In genomic region chr11:96910003-96910402, GRCm38 (mm10) we compare ENCODE assay signal across 8 mouse cellular contexts. TPM values are rescaled to one million over a fixed set of nuclear protein-coding genes. Genes with fewer than 3 reads are reported as not detected.
DNase-seq lines count a peak whose midpoint lies in the region; ATAC-seq and TF ChIP-seq lines count a peak whose summit lies in the region.

No protein-coding gene starts in this region.

- H3K27me3 ChIP-seq in intestine, postnatal 0 days (replicated peaks; ENCODE audit: control insufficient read depth, insufficient read depth, low read length) = no peaks in the 10 kb centered on the region
- no peaks in the 10 kb centered on the region for H3K27me3 ChIP-seq in midbrain, embryonic 14.5 days (ENCODE audit: control insufficient read depth, insufficient read depth, low read length)
- H3K27me3 ChIP-seq in spleen, adult 2 months (ENCODE audit: control insufficient read depth, insufficient read depth, low read length) = no peaks in the 10 kb centered on the region

- WGBS in intestine, postnatal 0 days = 40% methylated on average over 7 of the region's 7 CpGs
- 21% methylated on average over 7 of the region's 7 CpGs for WGBS in midbrain, embryonic 14.5 days
- WGBS in spleen, adult 2 months = 33% methylated on average over 7 of the region's 7 CpGs

- ATAC-seq in intestine, postnatal 0 days = peak; percentile 29; the same call in 1 of the 2 replicates
- ATAC-seq in midbrain, embryonic 14.5 days (ENCODE audit: low FRiP score, low TSS enrichment) = peak; percentile 71

- peaks cover 44% of the 10 kb centered on the region for H3K36me3 ChIP-seq in intestine, postnatal 0 days (ENCODE audit: control insufficient read depth, insufficient read depth)
- peaks cover 43% of the 10 kb centered on the region for H3K36me3 ChIP-seq in midbrain, embryonic 14.5 days (ENCODE audit: control insufficient read depth, insufficient read depth, low read length)
- peaks cover 24% of the 10 kb centered on the region for H3K36me3 ChIP-seq in spleen, adult 2 months (ENCODE audit: control insufficient read depth, insufficient read depth, low read length)

- no peaks in the 10 kb centered on the region for H3K4me1 ChIP-seq in intestine, postnatal 0 days (replicated peaks; ENCODE audit: control insufficient read depth, insufficient read depth, low read length)
- peaks cover 31% of the 10 kb centered on the region for H3K4me1 ChIP-seq in midbrain, embryonic 14.5 days (ENCODE audit: control insufficient read depth, insufficient read depth, low read length)
- H3K4me1 ChIP-seq in spleen, adult 2 months (ENCODE audit: control insufficient read depth, insufficient read depth, insufficient read length) = no peaks in the 10 kb centered on the region

- intact Hi-C loops in left cerebral cortex, postnatal 4 days (cut with DNase I) = no loop called here

- peak; percentile 38 to 50 for DNase-seq in urinary bladder, adult 18-20 months (ENCODE audit: low spot score in 2 of 2)
- DNase-seq in urinary bladder, adult 2 months (ENCODE audit: low spot score) = no peak
- peak; percentile 92 for DNase-seq in embryo, embryonic 11 days
- peak; percentile 70 for DNase-seq in gastrocnemius, postnatal 25 days
- peak; percentile 86 for DNase-seq in left cerebral cortex, postnatal 4 days
- DNase-seq in midbrain, embryonic 14.5 days = peak; percentile 93
- DNase-seq in spleen, adult 2 months (ENCODE audit: low read depth in 1 of 2, low spot score in 2 of 2) = peak; percentile 47 to 53

- H3K27ac ChIP-seq in intestine, postnatal 0 days (ENCODE audit: low read depth, low read length) = no peak overlapping the region
- H3K27ac ChIP-seq in midbrain, embryonic 14.5 days (replicated peaks; ENCODE audit: low read depth, low read length) = no peak overlapping the region
- no peak overlapping the region for H3K27ac ChIP-seq in spleen, adult 2 months (ENCODE audit: insufficient read depth, low read length)

- H3K9me3 ChIP-seq in intestine, postnatal 0 days (ENCODE audit: control insufficient read depth) = no peaks in the 10 kb centered on the region
- H3K9me3 ChIP-seq in midbrain, embryonic 14.5 days (ENCODE audit: control insufficient read depth, low read length) = no peaks in the 10 kb centered on the region

- no peak overlapping the region for H3K9ac ChIP-seq in intestine, postnatal 0 days (ENCODE audit: low read depth, low read length)
- no peak overlapping the region for H3K9ac ChIP-seq in midbrain, embryonic 14.5 days (replicated peaks; ENCODE audit: low read length)

- H3K4me2 ChIP-seq in intestine, postnatal 0 days (replicated peaks; ENCODE audit: low read depth) = no peak overlapping the region; the same call in 1 of the 2 replicates
- no peak overlapping the region for H3K4me2 ChIP-seq in midbrain, embryonic 14.5 days (ENCODE audit: low read length)

- no peak overlapping the region for H3K4me3 ChIP-seq in intestine, postnatal 0 days (ENCODE audit: low read depth, low read length)
- no peak overlapping the region for H3K4me3 ChIP-seq in midbrain, embryonic 14.5 days (replicated peaks; ENCODE audit: low read depth, low read length)
- H3K4me3 ChIP-seq in spleen, adult 2 months (ENCODE audit: extremely low read depth, insufficient read depth, insufficient read length) = no peak overlapping the region

- TF ChIP-seq POLR2A in spleen, adult 2 months (IDR thresholded peaks at IDR 0.05; ENCODE audit: low read depth, low read length) = no peak

- TF ChIP-seq CTCF in intestine, postnatal 0 days (IDR thresholded peaks at IDR 0.05; ENCODE audit: low read depth) = peak; percentile 89
- TF ChIP-seq CTCF in spleen, adult 2 months (IDR thresholded peaks at IDR 0.05; ENCODE audit: extremely low read depth, insufficient read depth, insufficient read length, insufficient replicate concordance) = peak; percentile 81; the same call in 1 of the 2 replicates

RNA-seq across cellular contexts. Expression of gene Cdk5rap3, which starts 6.3 kb away (rescaled TPM):
- polyA plus RNA-seq in urinary bladder, adult 2 months (2012; rRNA removed) = 46.5 and 47.5 TPM in 2 replicates
- 10 to 100 TPM; 22.3 to 23.0 TPM for total RNA-seq in gastrocnemius, postnatal 25 days (2021)
- 64.1 and 68.9 TPM in 2 replicates for polyA plus RNA-seq in intestine, postnatal 0 days (2015; fragmentation: Nextera tagmentation; extraction: Ambion mirVana)
- total RNA-seq in left cerebral cortex, postnatal 4 days (2021) = 10 to 100 TPM; 63.3 to 65.4 TPM
- 85.2 and 90.2 TPM in 2 replicates for polyA plus RNA-seq in midbrain, embryonic 14.5 days (2014; fragmentation: Nextera tagmentation; extraction: Ambion mirVana)
- 31.7 and 36.0 TPM in 2 replicates for polyA plus RNA-seq in spleen, adult 2 months (2012; rRNA removed)

RNA-seq across cellular contexts. Expression of gene Prr15l, which starts 17.9 kb away (rescaled TPM):
- 7.6 and 8.9 TPM in 2 replicates for polyA plus RNA-seq in urinary bladder, adult 2 months (2012; rRNA removed)
- not detected for total RNA-seq in gastrocnemius, postnatal 25 days (2021)
- 138 and 141 TPM in 2 replicates for polyA plus RNA-seq in intestine, postnatal 0 days (2015; fragmentation: Nextera tagmentation; extraction: Ambion mirVana)
- not detected for total RNA-seq in left cerebral cortex, postnatal 4 days (2021)
- 0.16 and 0.24 TPM in 2 replicates for polyA plus RNA-seq in midbrain, embryonic 14.5 days (2014; fragmentation: Nextera tagmentation; extraction: Ambion mirVana)
- polyA plus RNA-seq in spleen, adult 2 months (2012; rRNA removed) = 1.8 and 2.2 TPM in 2 replicates

RNA-seq across cellular contexts. Expression of gene Pnpo, which starts 33.8 kb away (rescaled TPM):
- 22.4 and 25.5 TPM in 2 replicates for polyA plus RNA-seq in urinary bladder, adult 2 months (2012; rRNA removed)
- 1 to 10 TPM; 7.0 to 8.3 TPM for total RNA-seq in gastrocnemius, postnatal 25 days (2021)
- 145 and 158 TPM in 2 replicates for polyA plus RNA-seq in intestine, postnatal 0 days (2015; fragmentation: Nextera tagmentation; extraction: Ambion mirVana)
- 10 to 100 TPM; 11.7 to 15.1 TPM for total RNA-seq in left cerebral cortex, postnatal 4 days (2021)
- polyA plus RNA-seq in midbrain, embryonic 14.5 days (2014; fragmentation: Nextera tagmentation; extraction: Ambion mirVana) = 18.9 and 20.9 TPM in 2 replicates
- 33.2 and 57.0 TPM in 2 replicates for polyA plus RNA-seq in spleen, adult 2 months (2012; rRNA removed)

Comparison
In these comparisons a context has a peak if more than half of its experiments do, and no peak if none do; other contexts are left out.
1. RNA of gene Prr15l, which starts 17.9 kb away (polyA plus RNA-seq): 138 to 141 TPM in intestine, postnatal 0 days; 7.6 to 8.9 TPM in urinary bladder, adult 2 months, 1.8 to 2.2 TPM in spleen, adult 2 months and 0.16 to 0.24 TPM in midbrain, embryonic 14.5 days; every median in the first group is over 10 times any median in the second.